Mouse (Mus musculus) midbrain, embryonic 14.5 days (tissue): Measurements from ENCODE around the gene Ksr2. TPM values are rescaled to one million over a fixed set of nuclear protein-coding genes. Genes with fewer than 3 reads are reported as not detected.

ENCODE experiments used
- ATAC-seq: fragments of 200-750 bp; cut with Nextera tagmentation; 2 replicates; pipeline ENCODE4 v1.8.0; 2017; ENCODE audit warnings: moderate number of reproducible peaks, moderate library complexity; ENCODE audit not compliant: low FRiP score, low TSS enrichment
- DNase-seq: peaks from one replicate; pipeline ENCODE4 v3.0.0-alpha.2; 2015
- H3K27ac ChIP-seq: fragments of 300-500 bp; sonication (generic); replicated peaks from 2 replicates; pipeline ENCODE4 v1.5.1; 2014; ENCODE audit warnings: mild to moderate bottlenecking, low read depth, low read length, moderate library complexity
- H3K27me3 ChIP-seq: fragments of 300-500 bp; sonication (generic); 2 replicates; pipeline ENCODE4 v1.6.1; 2014; ENCODE audit warnings: low read length, control low read depth, mixed read lengths; ENCODE audit not compliant: control insufficient read depth, insufficient read depth
- H3K36me3 ChIP-seq: fragments of 300-500 bp; sonication (generic); 2 replicates; pipeline ENCODE4 v1.6.1; 2014; ENCODE audit warnings: low read length, control low read depth; ENCODE audit not compliant: control insufficient read depth, insufficient read depth
- H3K4me1 ChIP-seq: fragments of 300-500 bp; sonication (generic); 2 replicates; pipeline ENCODE4 v1.6.1; 2014; ENCODE audit warnings: mild to moderate bottlenecking, antibody characterized with exemption, low read length, control low read depth; ENCODE audit not compliant: control insufficient read depth, insufficient read depth
- H3K4me2 ChIP-seq: fragments of 300-500 bp; sonication (generic); 2 replicates; pipeline ENCODE4 v1.6.1; 2014; ENCODE audit warnings: mild to moderate bottlenecking, low read length, moderate library complexity
- H3K4me3 ChIP-seq: fragments of 300-500 bp; sonication (generic); replicated peaks from 2 replicates; pipeline ENCODE4 v1.5.1; 2014; ENCODE audit warnings: low read depth, low read length
- H3K9ac ChIP-seq: fragments of 300-500 bp; sonication (generic); replicated peaks from 2 replicates; pipeline ENCODE4 v1.6.1; 2014; ENCODE audit warnings: mild to moderate bottlenecking, low read length, moderate library complexity
- H3K9me3 ChIP-seq: fragments of 300-500 bp; sonication (generic); 2 replicates; pipeline ENCODE4 v1.6.1; 2016; ENCODE audit warnings: low read length, control low read depth, mixed read lengths; ENCODE audit not compliant: control insufficient read depth
- WGBS: fragments of 180-500 bp; shearing (Covaris S2); extraction: QIAGEN DNeasy Blood & Tissue Kit; methylation state at CpG from one replicate; pipeline ENCODE4 v1.1.7; 2014; 5-methylcytosine and 5-hydroxymethylcytosine counted together
- polyA plus RNA-seq: library from polyadenylated mRNA; unstranded; fragments of >200 nt; fragmentation: Nextera tagmentation; extraction: Ambion mirVana; gene quantifications from 2 replicates; pipeline ENCODE4 v1.2.1, GENCODE M21; 2014

Ksr2 gene
- 6.5 and 8.1 TPM in 2 replicates for polyA plus RNA-seq

GRCm38 (mm10) chr5:117413507-117414501 lies at the start of gene Ksr2:
Ksr2 (plus strand) TSS chr5:117414000.
- Histone ChIP-seq H3K4me1 (peaks cover 13% of the 10 kb centered on the region), H3K36me3 (no peaks in the 10 kb centered on the region), H3K27ac (peak within 1 kb of the TSS; percentile 99), H3K9ac (peak within 1 kb of the TSS; percentile 82), H3K9me3 (no peaks in the 10 kb centered on the region), H3K4me3 (peak within 1 kb of the TSS; percentile 70), H3K27me3 (no peaks in the 10 kb centered on the region), H3K4me2 (peak within 1 kb of the TSS; percentile 66)
- DNase-seq (peak; percentile 90), ATAC-seq (peak; percentile 89)
- under 1% methylated on average over 88 of the region's 89 CpGs for WGBS

- Histone ChIP-seq H3K9ac (no peak overlapping the region), H3K27me3 (no peaks in the 10 kb centered on the region), H3K4me1 (peaks cover 13% of the 10 kb centered on the region; the same call in 1 of the 2 replicates), H3K27ac (no peak overlapping the region), H3K36me3 (peaks cover 53% of the 10 kb centered on the region), H3K9me3 (no peaks in the 10 kb centered on the region), H3K4me2 (no peak overlapping the region), H3K4me3 (no peak overlapping the region)
- WGBS, result 93% methylated on average over 3 of the region's 3 CpGs
- ATAC-seq (no peak), DNase-seq (no peak)
These were observed 49.0 kb upstream of the Ksr2 start for GRCm38 (mm10) chr5:117364821-117365220.

- no peak overlapping the region for H3K4me2 ChIP-seq
- no peak overlapping the region for H3K9ac ChIP-seq
- WGBS, result 88% methylated on average over 13 of the region's 13 CpGs
- no peak overlapping the region for H3K27ac ChIP-seq
- peaks cover 65% of the 10 kb centered on the region for H3K36me3 ChIP-seq
- H3K4me3 ChIP-seq, result no peak overlapping the region
- H3K9me3 ChIP-seq, result no peaks in the 10 kb centered on the region
- no peak for ATAC-seq
- DNase-seq, result no peak
- 0 out of 2 replicates have a peak, but pooled peaks cover under 1% of the 10 kb centered on the region for H3K4me1 ChIP-seq
- H3K27me3 ChIP-seq, result no peaks in the 10 kb centered on the region
These were observed 47.8 kb upstream of the Ksr2 start for GRCm38 (mm10) chr5:117365904-117366561.

GRCm38 (mm10) chr5:117367206-117367605 lies 46.6 kb upstream of the Ksr2 start:
- Histone ChIP-seq H3K9me3 (no peaks in the 10 kb centered on the region), H3K27me3 (no peaks in the 10 kb centered on the region), H3K9ac (no peak overlapping the region), H3K36me3 (peaks cover 77% of the 10 kb centered on the region), H3K4me1 (no peaks in the 10 kb centered on the region), H3K27ac (no peak overlapping the region), H3K4me2 (no peak overlapping the region), H3K4me3 (no peak overlapping the region)
- 68% methylated on average over 8 of the region's 8 CpGs for WGBS
- no peak for DNase-seq
- no peak for ATAC-seq

- Histone ChIP-seq H3K4me2 (no peak overlapping the region), H3K9me3 (no peaks in the 10 kb centered on the region), H3K27ac (no peak overlapping the region), H3K4me1 (no peaks in the 10 kb centered on the region), H3K27me3 (no peaks in the 10 kb centered on the region), H3K9ac (no peak overlapping the region), H3K36me3 (peaks cover 84% of the 10 kb centered on the region), H3K4me3 (no peak overlapping the region)
- WGBS, result 95% methylated on average over 10 of the region's 10 CpGs
- no peak for ATAC-seq
- no peak for DNase-seq
These were observed 43.2 kb upstream of the Ksr2 start for GRCm38 (mm10) chr5:117370592-117370991.

GRCm38 (mm10) chr5:117373418-117373817 lies 40.4 kb upstream of the Ksr2 start:
- ATAC-seq, result no peak
- 93% methylated on average over 9 of the region's 9 CpGs for WGBS
- H3K4me2 ChIP-seq, result no peak overlapping the region

GRCm38 (mm10) chr5:117374372-117375049 lies 39.3 kb upstream of the Ksr2 start:
- no peak for DNase-seq
- WGBS, result 94% methylated on average over 7 of the region's 7 CpGs
- H3K4me3 ChIP-seq, result no peak overlapping the region
- no peak overlapping the region for H3K27ac ChIP-seq
- no peaks in the 10 kb centered on the region for H3K27me3 ChIP-seq
- H3K9ac ChIP-seq, result no peak overlapping the region
- H3K4me2 ChIP-seq, result no peak overlapping the region
- ATAC-seq, result no peak
- H3K4me1 ChIP-seq, result no peaks in the 10 kb centered on the region
- H3K9me3 ChIP-seq, result no peaks in the 10 kb centered on the region
- peaks cover 87% of the 10 kb centered on the region for H3K36me3 ChIP-seq

More at GRCm38 (mm10) chr5:117373418-117373817, 40.4 kb upstream of the Ksr2 start:
- H3K36me3 ChIP-seq, result peaks cover 85% of the 10 kb centered on the region
- DNase-seq, result no peak
- no peaks in the 10 kb centered on the region for H3K4me1 ChIP-seq
- no peaks in the 10 kb centered on the region for H3K9me3 ChIP-seq
- H3K27ac ChIP-seq, result no peak overlapping the region
- no peak overlapping the region for H3K9ac ChIP-seq
- no peaks in the 10 kb centered on the region for H3K27me3 ChIP-seq
- H3K4me3 ChIP-seq, result no peak overlapping the region

GRCm38 (mm10) chr5:117376331-117376761 lies 37.5 kb upstream of the Ksr2 start:
- WGBS, result 80% methylated on average over 11 of the region's 11 CpGs
- Histone ChIP-seq H3K27ac (no peak overlapping the region), H3K4me2 (no peak overlapping the region), H3K4me1 (no peaks in the 10 kb centered on the region), H3K9me3 (no peaks in the 10 kb centered on the region), H3K9ac (no peak overlapping the region), H3K4me3 (no peak overlapping the region), H3K36me3 (peaks cover 86% of the 10 kb centered on the region), H3K27me3 (no peaks in the 10 kb centered on the region)
- ATAC-seq (no peak), DNase-seq (no peak)
